Mouse (Mus musculus) embryo, embryonic 11 days (tissue): ENCODE results near the gene Tex37.

Experiments
- DNase-seq: peaks from one replicate; pipeline ENCODE4 v3.0.0-alpha.2; 2015

Gene Tex37

DNA sequence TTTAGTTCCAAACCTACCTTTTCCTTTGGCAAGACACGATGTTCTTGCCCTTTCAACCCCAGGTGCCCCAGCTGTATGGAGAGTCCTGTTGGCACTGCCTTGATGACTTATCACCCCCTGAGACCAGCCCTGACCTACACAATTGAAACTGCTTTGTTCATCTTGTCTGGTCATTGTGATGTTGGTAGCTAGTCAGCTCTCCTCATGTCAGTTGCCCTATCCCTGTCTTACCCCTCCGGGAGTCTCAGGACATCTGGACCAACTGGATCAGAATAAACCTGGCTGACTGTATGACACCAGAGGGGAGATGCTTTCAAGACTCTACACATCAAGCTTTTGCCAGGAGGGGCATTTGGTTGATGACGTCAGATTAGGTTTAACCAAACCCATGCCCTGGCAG is at the start of gene Tex37:
Tex37 (minus strand) TSS at position 101 of the 400 bp plus-strand sequence.
- no peak for DNase-seq

DNA sequence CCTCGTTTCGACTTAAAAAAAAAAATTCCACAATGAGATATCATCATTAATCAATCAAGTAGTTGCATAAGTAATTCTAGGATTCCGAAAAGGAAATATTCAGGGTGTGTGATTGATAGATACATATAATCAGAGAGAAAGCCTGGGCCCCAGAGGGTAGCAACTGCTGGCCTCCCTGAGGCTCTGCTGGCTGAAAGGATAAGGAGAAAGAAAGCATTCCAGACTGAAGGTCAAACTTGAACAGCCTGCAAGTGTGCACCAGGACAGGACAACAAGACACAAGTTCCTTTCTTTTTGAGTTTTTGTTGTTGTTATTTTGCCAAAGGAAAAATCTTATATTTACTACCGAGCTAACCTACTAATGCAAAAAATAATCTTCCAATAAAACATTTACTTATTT is 49.6 kb upstream of the Tex37 start:
- DNase-seq: no peak

DNA sequence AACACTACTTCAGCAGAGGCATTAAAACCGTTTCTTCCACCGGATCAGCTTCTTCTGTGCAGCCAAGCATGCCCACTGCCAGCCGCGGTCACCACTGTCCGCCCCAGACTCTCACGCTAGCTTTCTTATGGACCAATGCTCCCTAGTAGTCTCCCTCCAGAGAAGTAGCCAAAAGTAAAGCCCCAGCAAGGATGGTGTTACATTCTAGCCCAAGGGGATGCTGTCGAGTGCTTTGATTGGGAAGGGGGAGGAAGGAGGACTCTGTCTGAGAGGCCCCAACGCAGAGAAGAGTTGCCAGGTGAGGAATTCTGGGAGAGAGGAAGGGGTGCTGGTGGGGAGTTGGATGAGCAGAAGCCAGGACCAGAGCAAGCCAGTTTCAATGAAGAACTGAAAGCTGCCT is 48.7 kb upstream of the Tex37 start:
- peak; percentile 32 for DNase-seq

DNA sequence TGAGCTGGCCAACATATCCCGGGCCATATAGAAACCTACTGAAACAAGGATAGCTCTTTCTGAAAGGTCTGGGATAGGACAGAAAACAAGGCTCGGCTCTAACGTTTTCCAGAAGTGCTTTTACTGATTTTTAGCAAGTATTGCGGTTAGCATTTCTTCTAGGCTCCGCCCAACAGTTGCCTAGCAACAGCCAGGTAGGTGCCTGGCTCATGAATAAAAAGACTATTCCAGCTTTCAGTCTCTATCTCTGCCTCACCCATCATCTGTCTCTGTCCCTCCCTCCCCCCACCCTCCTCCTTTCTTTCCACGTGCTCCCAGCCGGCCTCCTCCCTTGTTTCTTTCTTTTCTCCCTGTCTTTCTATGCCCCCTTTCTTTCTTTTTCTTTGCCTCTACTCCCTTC is 47.0 kb upstream of the Tex37 start:
- no peak for DNase-seq

DNA sequence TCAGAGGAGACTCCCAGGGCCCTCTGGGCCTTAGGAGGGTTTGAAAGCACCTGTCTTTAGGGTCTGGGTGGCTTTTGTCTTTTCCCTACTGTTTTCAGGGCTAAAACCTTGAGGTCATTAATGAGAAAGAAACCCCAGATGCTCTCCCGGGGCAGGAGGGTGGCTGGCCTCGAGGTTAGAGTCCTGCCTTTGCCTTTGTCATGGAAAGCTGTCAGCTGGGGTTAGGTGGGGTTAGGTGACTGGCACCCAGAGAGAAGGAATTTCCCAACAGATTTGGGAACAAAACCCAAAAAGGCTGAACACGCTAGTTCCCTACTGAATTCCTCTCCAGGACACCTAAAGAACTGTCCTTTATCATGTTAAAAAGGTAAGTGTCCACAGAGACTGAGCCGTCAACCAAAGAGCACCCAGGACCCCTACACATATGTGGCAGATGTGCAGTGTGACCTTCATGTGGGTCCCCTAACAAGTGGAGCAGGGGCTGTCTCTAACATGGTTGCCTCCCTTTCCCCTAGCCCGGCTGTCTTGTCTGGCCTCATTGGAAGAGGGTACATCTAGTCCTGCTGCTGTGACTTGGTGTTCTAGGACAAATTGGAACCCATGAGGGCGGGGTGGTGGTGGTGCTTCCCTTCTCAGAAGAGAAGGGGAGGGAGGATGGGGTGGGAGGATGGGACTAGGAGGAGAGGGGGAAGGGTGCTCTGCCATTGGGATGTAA is 45.5 kb upstream of the Tex37 start:
- DNase-seq: no peak

DNA sequence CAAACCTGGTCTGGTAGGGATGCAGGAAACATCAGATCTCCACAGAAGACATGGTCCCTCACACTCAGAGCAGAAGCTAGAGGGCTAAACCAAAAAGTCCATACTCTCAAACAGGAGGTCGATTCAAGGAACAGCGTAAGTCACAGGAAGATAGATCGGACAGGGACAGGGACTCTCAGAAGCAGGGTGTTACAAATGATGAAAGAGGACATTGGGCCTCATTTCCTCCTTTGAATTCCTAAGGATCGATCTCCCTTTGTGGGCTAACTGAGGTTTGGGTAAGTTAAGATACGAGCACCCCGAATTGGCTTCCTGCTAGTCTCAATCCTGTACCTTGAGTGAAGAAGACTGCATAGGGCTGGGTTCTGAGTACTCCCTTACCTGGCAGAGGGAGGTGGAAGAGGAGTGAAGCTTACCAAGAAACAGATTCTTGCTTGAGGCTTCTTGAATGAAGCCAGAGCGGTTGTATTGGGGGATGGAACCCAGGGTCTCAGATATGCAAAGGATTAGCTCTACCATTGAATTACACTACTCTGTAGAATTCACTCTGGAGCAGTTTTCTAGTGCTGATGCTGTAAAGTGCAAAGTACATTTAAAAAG is 38.7 kb upstream of the Tex37 start:
- no peak for DNase-seq

DNA sequence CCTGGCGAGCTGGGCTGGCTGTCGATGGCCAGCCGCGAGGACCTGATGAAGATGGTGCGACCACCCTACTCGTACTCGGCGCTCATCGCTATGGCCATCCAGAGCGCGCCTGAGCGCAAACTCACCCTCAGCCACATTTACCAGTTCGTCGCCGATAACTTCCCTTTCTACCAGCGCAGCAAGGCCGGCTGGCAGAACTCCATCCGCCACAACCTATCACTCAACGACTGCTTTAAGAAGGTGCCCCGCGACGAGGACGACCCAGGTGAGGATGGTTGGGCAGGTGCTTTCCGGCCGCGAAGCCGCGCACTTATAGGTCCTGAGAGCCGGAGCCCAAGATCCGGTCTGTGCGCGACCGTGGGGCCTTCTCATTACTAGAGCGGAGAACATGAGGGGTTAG is 38.2 kb upstream of the Tex37 start:
- DNase-seq: peak; percentile 22

DNA sequence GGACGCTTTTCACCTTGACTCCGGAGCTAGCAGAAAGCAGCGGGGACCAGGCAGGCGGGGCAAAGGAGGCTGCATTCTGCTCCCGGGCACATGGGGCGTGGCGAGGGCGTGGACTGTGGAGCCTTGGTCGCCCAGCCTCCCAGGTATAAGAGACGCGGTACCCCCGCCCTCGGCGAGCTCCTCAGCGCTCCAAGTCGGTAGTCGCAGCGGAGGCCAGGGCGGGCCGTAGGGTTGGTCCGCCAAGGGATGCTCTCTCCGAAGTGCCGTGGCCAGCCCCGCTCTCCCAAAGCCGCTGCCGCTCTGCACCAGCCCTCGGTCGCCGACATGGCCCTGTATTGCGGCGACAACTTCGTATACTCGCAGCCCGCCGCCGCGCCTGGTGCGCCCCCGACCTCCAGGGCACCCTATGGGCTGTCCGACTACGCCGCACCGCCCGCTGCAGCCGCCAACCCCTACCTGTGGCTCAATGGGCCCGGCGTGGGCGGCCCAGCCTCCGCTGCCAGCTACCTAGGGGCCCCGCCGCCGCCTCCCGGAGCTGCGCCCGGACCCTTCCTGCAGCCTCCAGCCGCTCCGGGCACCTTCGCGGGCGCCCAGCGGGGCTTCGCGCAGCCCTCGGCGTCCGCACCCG is 37.7 kb upstream of the Tex37 start, which contains the start of gene Foxi3:
Foxi3 (plus strand) TSS at position 247 of the 628 bp plus-strand sequence.
- DNase-seq: peak; percentile 72

DNA sequence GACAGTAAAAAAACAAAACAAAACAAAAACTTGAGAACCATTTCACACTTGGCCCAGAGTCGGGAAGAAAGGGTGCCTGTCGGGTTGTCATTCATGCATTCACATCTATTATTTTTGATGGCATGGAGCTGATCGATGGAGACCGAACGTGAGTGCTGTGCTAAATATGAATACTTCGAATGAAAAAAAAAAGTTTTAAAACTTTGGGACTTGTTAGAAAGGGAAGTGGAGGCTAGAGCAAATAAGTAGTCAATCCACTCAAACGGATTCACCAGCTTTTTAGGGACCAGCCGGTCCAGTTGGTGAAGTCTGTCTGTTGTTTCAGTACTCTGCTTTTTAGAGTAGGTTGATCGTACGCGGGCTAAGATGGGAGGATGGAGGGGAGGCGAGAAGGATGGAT is 37.1 kb upstream of the Tex37 start:
- peak; percentile 26 for DNase-seq

DNA sequence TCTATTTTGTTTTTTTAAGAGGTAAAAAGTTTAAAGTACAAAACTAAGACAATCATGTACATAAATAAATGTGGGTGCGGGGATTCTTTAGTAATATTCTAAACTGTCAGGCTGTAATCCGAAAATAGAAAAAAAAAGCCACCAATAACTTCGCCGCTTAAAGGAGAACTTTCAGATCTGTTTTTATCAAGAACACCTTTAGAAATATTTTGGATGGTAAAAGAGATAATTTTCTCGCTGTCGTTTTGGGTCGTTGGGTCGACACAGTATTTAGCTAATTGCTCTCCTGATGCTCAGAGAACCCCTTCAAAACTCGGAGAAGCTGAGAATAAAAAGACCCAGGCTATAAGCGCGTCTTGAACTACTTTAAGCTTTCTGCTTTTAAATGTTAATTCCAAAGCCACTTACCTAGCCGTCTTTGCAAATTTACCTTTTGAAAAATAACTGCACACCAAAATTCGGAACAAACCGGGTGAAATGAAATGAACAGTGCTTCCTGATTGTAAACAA is 36.6 kb upstream of the Tex37 start:
- DNase-seq: peak; percentile 31

DNA sequence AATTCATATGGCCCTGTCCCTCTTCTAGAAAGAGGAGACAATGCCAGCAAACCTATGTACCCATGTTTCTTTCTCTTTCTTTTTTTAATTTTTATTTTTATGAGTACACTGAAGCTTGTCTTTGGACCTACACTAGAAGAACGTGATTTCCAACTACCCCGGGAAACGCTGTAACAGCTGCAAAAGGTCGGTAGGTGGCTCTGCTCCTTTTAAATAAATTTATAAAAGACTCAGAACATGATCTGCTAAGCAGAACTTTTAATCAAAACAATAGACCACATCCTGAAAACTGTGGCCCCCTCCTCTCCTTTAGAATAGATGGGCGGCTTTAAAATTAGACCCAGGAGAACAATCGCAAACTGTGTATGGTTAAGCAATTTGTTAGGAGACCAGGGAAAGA is 35.3 kb upstream of the Tex37 start:
- DNase-seq: peak; percentile 56

DNA sequence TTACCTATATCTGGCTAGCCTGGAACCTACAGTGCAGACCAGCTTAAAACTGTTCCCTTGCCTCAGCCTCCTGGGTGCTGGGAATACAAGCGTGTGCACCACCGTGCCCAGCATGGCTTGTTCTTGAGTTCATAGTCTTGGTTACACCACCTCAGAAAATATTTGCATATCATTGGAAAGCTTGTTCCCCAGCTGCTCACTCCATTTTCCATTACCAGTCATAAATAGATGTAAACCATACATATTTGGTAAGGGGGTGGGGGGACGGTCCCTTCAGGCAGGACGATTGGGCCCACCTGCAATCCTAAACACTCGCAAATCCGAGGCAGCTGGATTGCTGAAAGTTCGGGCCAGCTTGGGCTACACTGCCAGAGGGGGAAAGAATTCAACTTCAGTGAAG is 34.5 kb upstream of the Tex37 start:
- DNase-seq: no peak

DNA sequence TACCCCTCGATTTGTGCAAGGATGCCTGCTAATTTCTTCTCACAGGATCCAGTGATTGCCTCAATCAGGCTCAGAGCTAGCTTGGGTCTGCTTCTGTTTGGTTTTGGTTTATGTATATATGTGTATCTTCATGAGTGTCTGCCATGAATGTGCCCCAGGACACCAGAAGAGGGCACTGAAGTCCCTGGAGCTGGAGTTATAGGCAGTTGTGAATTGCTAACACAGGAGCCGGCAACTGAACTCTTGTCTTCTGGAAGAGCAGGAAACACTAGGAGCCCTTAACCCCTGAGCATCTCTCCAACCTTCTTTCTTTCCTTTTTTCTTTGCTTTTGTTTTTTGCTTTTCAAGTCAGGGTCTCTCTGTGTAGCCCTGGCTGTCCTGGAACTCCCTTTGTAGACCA is 13.1 kb upstream of the Tex37 start:
- no peak for DNase-seq

DNA sequence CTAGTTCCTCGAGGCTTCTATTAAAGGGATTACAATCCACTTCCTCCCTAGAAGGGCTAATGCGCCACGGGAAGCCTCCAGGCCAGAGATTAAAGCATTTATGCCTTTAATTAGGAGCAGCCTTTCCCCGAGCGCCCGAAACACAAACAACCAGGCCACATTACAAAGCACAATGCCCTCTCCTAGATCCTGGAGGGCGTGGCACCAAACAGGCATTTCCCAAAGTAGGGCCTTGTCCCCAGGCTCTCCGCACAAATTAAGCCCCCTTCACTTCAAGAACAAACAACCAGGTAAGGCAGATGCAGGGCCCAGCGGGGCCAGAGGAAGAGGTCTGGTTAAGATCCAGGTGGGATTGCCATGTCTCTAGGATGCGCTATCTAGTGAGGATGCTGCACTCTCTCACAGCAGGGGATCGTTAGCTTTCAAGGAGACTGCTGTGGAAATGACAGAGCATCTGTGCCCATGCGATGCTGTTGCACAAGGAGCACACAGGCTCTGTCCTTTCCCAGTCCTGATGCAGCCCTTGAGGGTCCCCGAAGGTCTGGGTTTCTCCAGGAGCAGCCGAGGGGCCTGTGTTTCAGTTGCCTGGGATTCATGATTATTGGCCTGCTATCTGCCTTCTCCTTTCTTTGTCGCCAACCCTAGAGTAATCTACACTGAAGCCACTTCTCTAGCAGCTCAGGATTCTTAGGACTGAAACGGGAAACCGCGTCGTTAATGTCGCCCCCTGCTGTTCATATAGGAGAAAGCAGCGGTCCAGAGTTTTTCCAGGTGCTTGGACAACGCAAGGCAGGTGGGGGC is 2.7 kb upstream of the Tex37 start:
- peak; percentile 75 for DNase-seq

DNA sequence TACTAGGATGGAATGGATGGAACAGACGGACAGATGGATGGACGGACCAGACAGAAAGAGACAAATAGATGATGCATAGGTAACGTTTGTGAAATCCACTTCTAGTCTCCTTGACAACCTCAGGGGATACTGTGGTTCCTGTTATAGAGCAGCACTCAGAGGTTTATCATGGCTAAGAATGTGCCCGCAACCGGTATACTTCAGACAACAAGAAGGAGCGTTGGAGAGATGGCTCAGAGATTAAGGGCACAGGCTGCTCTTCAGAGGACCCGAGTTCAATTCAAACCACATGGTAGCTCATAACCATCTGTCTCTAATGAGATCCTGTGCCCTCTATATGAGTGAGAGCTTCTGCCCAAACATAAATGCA is 6.3 kb downstream of the Tex37 start:
- no peak for DNase-seq

DNA sequence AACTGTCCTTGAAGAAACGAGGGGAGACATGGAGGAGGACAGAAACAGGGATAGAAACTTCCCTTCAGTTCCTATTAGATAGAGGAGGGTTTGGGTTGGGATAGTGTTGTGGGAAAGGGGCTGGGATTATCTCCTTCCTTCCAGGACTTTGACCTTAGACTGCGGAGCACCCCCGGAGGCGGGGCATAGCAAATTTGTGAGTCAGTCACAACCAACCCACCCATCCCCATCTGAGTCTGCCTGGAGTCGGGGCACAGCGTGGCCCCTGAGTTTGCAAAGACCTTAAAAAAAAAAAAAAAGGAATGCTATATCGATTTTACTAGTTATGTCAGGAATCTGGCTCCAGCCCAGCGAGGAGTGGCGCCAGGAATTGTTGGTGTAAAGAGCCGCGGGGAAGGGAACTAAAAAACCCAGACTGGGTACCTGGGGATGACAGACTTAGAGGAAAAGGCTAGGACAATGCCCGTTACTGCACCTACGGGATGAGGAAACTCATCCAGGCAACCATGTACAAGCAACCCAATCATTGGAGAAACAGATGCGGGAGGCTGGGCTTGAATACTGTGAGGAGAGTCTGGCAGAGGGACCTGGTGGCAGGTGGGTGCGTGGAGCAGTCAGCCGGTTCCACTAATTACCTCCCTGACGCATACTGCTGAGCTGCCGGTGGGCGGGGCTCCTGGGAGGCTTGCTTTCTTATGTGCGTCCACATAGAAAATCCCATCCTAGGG is 6.9 kb downstream of the Tex37 start:
- DNase-seq: peak; percentile 34

DNA sequence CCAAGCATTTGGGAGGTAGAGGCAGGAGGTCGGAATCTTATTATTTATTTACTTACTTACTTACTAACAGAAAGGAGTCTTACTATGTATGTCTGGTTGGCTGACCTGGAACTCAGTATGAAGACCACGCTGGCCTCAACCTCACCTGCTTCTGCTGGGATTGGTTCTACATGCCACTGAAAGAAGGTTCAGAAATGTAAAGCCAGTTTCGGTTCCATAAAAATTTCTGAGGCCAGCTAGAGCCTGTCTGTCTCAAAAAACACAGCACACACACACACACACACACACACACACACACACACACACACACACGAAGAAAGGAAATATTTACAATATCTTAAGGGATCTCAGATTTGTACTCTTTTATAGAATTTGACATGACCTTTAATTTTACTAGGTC is 8.4 kb downstream of the Tex37 start:
- no peak for DNase-seq

DNA sequence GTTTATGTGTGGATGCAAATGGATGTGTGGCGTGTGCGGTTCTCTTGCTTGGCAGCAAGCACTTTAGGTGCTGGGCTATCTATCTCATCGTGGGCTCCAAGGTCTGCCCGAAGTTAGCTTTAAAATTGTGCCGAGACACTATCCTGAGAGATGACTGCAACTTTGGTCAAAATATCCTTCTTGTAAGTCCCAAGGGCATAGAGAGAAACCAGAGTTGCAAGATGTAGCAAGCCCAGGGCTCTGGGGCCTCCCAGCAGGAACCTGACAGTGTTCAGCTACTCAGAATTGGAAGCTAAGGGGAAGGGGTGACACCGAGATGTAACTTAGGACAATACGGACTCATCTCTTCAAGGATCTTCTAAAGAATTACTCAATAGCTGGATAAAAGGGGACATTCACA is 9.2 kb downstream of the Tex37 start:
- no peak for DNase-seq

DNA sequence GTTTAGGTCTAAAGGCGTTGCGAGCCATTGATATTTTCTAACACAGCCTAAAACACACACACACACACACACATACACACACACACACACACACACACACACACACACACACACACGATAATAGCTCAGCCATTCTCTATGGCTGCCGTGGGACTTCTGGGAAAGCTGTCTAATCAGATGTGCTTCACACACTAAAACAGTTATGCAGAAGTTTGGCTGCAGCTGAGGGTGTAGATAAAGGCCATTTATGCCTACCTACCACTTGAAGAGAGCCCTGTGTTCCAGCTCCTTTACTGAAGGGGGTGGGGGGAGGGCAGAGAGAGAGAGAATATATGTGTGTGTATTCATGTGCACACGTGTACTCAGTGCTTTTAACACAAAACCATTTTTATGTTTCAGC is 15.0 kb downstream of the Tex37 start:
- DNase-seq: no peak

DNA sequence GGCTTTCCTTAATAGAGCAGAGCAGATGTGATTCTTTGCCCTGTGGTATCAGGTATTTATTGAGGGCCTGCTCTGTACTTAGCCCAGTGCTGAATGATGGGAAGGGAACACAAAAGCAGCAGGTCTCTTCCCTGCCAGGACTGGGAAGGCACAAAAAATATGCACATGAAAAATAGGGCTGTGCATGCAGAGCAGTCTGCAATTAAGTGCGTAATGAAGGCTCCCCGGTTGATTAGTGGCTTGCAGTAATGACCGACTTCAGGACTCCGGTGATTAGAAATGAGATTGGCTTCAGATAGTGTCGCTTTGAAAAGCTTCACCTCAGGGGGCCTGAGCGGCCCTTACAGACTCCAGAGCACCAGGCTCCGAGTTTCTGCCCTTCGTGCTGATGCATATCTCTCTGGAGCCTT is 19.1 kb downstream of the Tex37 start:
- DNase-seq: no peak

DNA sequence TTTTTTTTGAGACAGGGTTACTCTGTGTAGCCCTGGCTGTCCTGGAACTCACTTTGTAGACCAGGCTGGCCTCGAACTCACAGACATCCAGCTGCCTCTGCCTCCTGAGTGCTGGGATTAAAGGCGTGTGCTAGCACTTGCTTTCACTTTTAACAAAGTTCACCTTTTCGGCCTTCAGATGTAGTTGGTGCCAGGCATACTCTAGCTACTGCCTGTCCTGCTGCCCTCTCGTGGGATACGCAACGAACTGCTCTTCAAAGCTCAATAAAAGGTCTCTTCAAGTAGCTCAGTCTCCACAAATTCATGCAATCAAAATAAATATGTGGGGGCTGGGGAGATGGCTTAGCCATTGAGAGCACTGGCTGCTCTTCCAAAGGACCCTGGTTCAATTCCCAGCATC is 20.6 kb downstream of the Tex37 start:
- no peak for DNase-seq

DNA sequence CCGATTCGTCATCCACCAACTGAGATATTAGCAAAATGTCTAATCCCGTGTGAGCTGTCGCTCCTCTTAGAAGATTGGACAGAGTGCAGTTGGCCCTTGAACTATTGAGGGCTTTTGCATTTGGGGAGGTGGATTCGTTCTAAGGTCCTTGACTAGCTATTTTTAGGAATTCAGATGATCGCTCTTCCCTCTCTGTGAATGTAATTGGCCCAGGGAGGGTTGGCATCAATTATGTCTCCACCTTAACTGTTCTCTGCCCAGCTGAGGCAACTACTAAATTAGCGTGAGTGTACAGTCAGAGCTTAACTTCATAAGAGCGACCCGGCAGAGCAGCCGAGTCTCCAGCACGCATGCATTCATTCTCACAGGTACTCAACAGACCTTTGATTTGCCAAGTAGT is 30.7 kb downstream of the Tex37 start:
- no peak for DNase-seq
